Mouse (Mus musculus) embryonic facial prominence, embryonic 11.5 days (tissue): ENCODE measurements around the gene Snx29. TPM values are rescaled to one million over a fixed set of nuclear protein-coding genes. Genes with fewer than 3 reads are reported as not detected.
A peak's percentile ranks its signal among the peaks of the same experiment; 100 is the strongest.
"Not testable (repeated sequence)": the region's sequence is repeated elsewhere in the genome, so short reads cannot be mapped to it uniquely, and the experiment has no call there.

Experiments used
- ATAC-seq: fragments of 200-750 bp; cut with Nextera tagmentation; replicated peaks from 2 replicates; pipeline ENCODE4 v1.8.0; 2017; ENCODE audit warnings: low read depth; ENCODE audit not compliant: insufficient number of reproducible peaks, low FRiP score, low TSS enrichment
- DNase-seq: peaks from one replicate; pipeline ENCODE4 v3.0.0-alpha.2; 2015; ENCODE audit warnings: low spot score
- H3K27ac ChIP-seq: fragments of 300-500 bp; sonication (generic); replicated peaks from 2 replicates; pipeline ENCODE4 v1.5.1; 2014; ENCODE audit warnings: mild to moderate bottlenecking, low read depth, low read length, control low read depth
- H3K27me3 ChIP-seq: fragments of 300-500 bp; sonication (generic); 2 replicates; pipeline ENCODE4 v1.6.1; 2014; ENCODE audit warnings: mild to moderate bottlenecking, low read length, moderate library complexity, mixed read lengths; ENCODE audit not compliant: control insufficient read depth, insufficient read depth
- H3K36me3 ChIP-seq: fragments of 300-500 bp; sonication (generic); replicated peaks from 2 replicates; pipeline ENCODE4 v1.6.1; 2014; ENCODE audit warnings: low read depth, mild to moderate bottlenecking, low read length, moderate library complexity, mixed read lengths; ENCODE audit not compliant: control insufficient read depth, insufficient read depth
- H3K4me1 ChIP-seq: fragments of 300-500 bp; sonication (generic); 2 replicates; pipeline ENCODE4 v1.6.1; 2014; ENCODE audit warnings: low read length, mixed read lengths; ENCODE audit not compliant: control insufficient read depth, insufficient read depth
- H3K4me2 ChIP-seq: fragments of 300-500 bp; sonication (generic); 2 replicates; pipeline ENCODE4 v1.6.1; 2014; ENCODE audit warnings: low read depth, mild to moderate bottlenecking, control low read depth, low read length, moderate library complexity
- H3K4me3 ChIP-seq: fragments of 300-500 bp; sonication (generic); 2 replicates; pipeline ENCODE4 v1.5.1; 2014; ENCODE audit warnings: low read depth, low read length, control low read depth
- H3K9ac ChIP-seq: fragments of 300-500 bp; sonication (generic); replicated peaks from 2 replicates; pipeline ENCODE4 v1.6.1; 2014; ENCODE audit warnings: mild to moderate bottlenecking, control low read depth, low read length
- H3K9me3 ChIP-seq: fragments of 300-500 bp; sonication (generic); replicated peaks from 2 replicates; pipeline ENCODE4 v1.6.1; 2016; ENCODE audit warnings: mild to moderate bottlenecking, low read length, inconsistent platforms, mixed read lengths; ENCODE audit not compliant: control insufficient read depth
- WGBS: fragments of 180-500 bp; shearing (Covaris S2); extraction: QIAGEN DNeasy Blood & Tissue Kit; methylation state at CpG from one replicate; pipeline ENCODE4 v1.1.7; 2014; 5-methylcytosine and 5-hydroxymethylcytosine counted together
- polyA plus RNA-seq: library from polyadenylated mRNA; unstranded; fragments of >200 nt; fragmentation: Nextera tagmentation; extraction: Ambion mirVana; gene quantifications from 2 replicates; pipeline ENCODE4 v1.2.1, GENCODE M21; 2014

Gene Snx29
- polyA plus RNA-seq: 6.1 and 7.0 TPM in 2 replicates

GRCm38 (mm10) chr16:11322409-11323323, at the start of gene Snx29:
TSS of gene Snx29 (plus strand) at chr16:11322908.
- peak; percentile 97 for ATAC-seq
- 4% methylated on average over 61 of the region's 61 CpGs for WGBS

GRCm38 (mm10) chr16:11276888-11277287, 45.8 kb upstream of the Snx29 start:
- Histone ChIP-seq H3K4me3 (no peak overlapping the region), H3K4me1 (no peaks in the 10 kb centered on the region), H3K4me2 (no peak overlapping the region), H3K27ac (no peak overlapping the region), H3K9me3 (no peaks in the 10 kb centered on the region), H3K27me3 (no peaks in the 10 kb centered on the region), H3K9ac (no peak overlapping the region), H3K36me3 (no peaks in the 10 kb centered on the region)
- DNase-seq: no peak
- no peak for ATAC-seq
- 57% methylated on average over 3 of the region's 3 CpGs for WGBS

More at GRCm38 (mm10) chr16:11322409-11323323, at the start of gene Snx29:
- Histone ChIP-seq H3K9ac (peak within 1 kb of the TSS; percentile 77), H3K4me3 (peak within 1 kb of the TSS; percentile 82), H3K27ac (peak within 1 kb of the TSS; percentile 52; the same call in 1 of the 2 replicates), H3K27me3 (no peaks in the 10 kb centered on the region), H3K4me1 (no peaks in the 10 kb centered on the region), H3K36me3 (no peaks in the 10 kb centered on the region), H3K9me3 (no peaks in the 10 kb centered on the region), H3K4me2 (peak within 1 kb of the TSS; percentile 91)
- DNase-seq: peak; percentile 95

- Histone ChIP-seq H3K9me3 (no peaks in the 10 kb centered on the region), H3K4me2 (no peak overlapping the region), H3K9ac (no peak overlapping the region), H3K36me3 (no peaks in the 10 kb centered on the region), H3K4me3 (no peak overlapping the region), H3K4me1 (no peaks in the 10 kb centered on the region), H3K27me3 (no peaks in the 10 kb centered on the region), H3K27ac (no peak overlapping the region)
- DNase-seq: no peak
- no peak for ATAC-seq
- 72% methylated on average over 6 of the region's 6 CpGs for whole genome bisulfite sequencing
Measured at GRCm38 (mm10) chr16:11278778-11279177, 43.9 kb upstream of the Snx29 start.

- ATAC-seq: no peak
- Histone ChIP-seq H3K36me3 (no peaks in the 10 kb centered on the region), H3K4me1 (no peaks in the 10 kb centered on the region), H3K27ac (no peak overlapping the region), H3K27me3 (no peaks in the 10 kb centered on the region), H3K9me3 (no peaks in the 10 kb centered on the region), H3K9ac (no peak overlapping the region), H3K4me2 (no peak overlapping the region), H3K4me3 (no peak overlapping the region)
- DNase-seq: no peak
- 77% methylated on average over 5 of the region's 5 CpGs for WGBS
Measured at GRCm38 (mm10) chr16:11282655-11283232, 40.0 kb upstream of the Snx29 start.

GRCm38 (mm10) chr16:11284881-11285280, 37.8 kb upstream of the Snx29 start:
- Histone ChIP-seq H3K4me2 (no peak overlapping the region), H3K27ac (no peak overlapping the region), H3K27me3 (no peaks in the 10 kb centered on the region), H3K4me1 (no peaks in the 10 kb centered on the region), H3K9ac (no peak overlapping the region), H3K36me3 (no peaks in the 10 kb centered on the region), H3K9me3 (no peaks in the 10 kb centered on the region), H3K4me3 (no peak overlapping the region)
- ATAC-seq: no peak
- WGBS: 89% methylated on average over 2 of the region's 2 CpGs
- DNase-seq: no peak

- Histone ChIP-seq H3K4me2 (no peak overlapping the region), H3K27me3 (no peaks in the 10 kb centered on the region), H3K4me1 (no peaks in the 10 kb centered on the region), H3K9me3 (no peaks in the 10 kb centered on the region), H3K27ac (no peak overlapping the region), H3K9ac (no peak overlapping the region), H3K36me3 (no peaks in the 10 kb centered on the region), H3K4me3 (no peak overlapping the region)
- DNase-seq: no peak
- no peak for ATAC-seq
- 75% methylated on average over 2 of the region's 2 CpGs for WGBS
Measured at GRCm38 (mm10) chr16:11285949-11286348, 36.8 kb upstream of the Snx29 start.

- H3K4me2 ChIP-seq, H3K9ac ChIP-seq, H3K27ac ChIP-seq, H3K4me3 ChIP-seq, H3K4me1 ChIP-seq, ATAC-seq, DNase-seq, H3K36me3 ChIP-seq, H3K9me3 ChIP-seq, H3K27me3 ChIP-seq: not testable (repeated sequence)
- 93% methylated on average over 7 of the region's 8 CpGs for WGBS
Measured at GRCm38 (mm10) chr16:11288873-11289272, 33.8 kb upstream of the Snx29 start.

GRCm38 (mm10) chr16:11295583-11295982, 27.1 kb upstream of the Snx29 start:
- WGBS: 76% methylated on average over 4 of the region's 4 CpGs
- H3K9ac ChIP-seq, ATAC-seq, H3K27ac ChIP-seq, H3K4me1 ChIP-seq, H3K36me3 ChIP-seq, H3K4me3 ChIP-seq, H3K9me3 ChIP-seq, DNase-seq, H3K27me3 ChIP-seq, H3K4me2 ChIP-seq: not testable (repeated sequence)
